Mouse (Mus musculus): Measurements from ENCODE around the gene Upp1.
"Not testable (repeated sequence)": the region's sequence is repeated elsewhere in the genome, so short reads cannot be mapped to it uniquely, and the experiment has no call there.

Gene Upp1

GRCm38 (mm10) chr11:9118050-9118420, at the start of gene Upp1:
Gene Upp1, plus strand, starts transcription at chr11:9118103.
- DNase-seq: no peak

DNA sequence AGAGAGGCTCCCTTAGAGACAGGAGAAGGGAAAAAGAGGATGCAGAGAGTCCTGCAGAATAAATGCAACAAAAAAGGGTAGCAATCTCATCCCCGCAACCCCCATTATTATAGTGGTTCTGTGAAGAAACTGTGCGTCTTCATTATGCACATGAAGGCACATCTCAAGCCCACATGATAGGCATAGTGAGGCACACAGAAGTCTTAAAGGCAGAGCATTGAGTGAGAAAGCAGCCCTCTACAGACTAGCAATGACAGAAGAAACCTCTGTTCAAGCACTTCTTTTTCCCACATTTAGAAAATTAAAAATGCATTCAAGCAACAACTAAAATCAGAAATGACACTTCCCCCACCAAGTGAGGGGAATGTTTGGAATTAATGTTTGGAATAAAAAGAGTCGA, 41.5 kb upstream of the Upp1 start:
- no peak for DNase-seq

- no peak for DNase-seq
These were observed 4.7 kb upstream of the Upp1 start for GRCm38 (mm10) chr11:9113189-9113588.

DNA sequence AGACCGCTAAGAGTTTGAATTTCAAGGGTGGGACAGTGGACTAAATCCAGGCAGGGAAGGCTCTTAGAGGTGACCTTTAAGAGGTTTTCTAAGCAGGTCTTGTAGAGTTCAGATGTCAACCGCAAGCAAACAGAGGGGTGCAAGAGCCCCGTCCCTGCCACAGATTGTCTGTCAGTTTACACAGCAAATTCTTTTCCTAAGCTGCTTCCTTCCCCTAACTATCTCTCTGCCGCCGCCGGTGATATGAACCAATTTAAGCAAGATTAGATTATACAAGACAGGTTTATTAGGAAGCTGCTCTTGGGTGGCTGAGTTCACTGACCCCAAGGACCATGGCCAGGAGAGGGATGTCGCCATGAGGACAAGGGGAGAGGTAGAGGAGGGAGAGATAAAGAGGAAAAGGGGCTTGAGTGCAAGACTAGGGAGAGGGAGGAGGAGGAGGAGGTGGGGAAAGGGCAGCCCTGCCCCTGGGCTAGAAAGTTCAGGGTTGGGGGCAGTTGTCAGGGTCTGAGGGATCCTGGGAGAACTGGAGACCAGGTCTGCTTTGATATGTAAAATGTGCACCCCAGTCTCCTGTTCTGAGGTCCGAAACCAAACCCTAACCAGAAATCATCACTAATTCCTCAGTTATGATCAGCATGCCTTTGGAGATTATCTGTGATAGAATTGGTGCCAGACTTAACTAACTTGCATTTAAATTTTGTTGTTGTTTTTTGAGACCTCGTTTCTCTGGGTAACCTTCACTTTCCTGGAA, 2.4 kb upstream of the Upp1 start:
- DNase-seq: no peak

DNA sequence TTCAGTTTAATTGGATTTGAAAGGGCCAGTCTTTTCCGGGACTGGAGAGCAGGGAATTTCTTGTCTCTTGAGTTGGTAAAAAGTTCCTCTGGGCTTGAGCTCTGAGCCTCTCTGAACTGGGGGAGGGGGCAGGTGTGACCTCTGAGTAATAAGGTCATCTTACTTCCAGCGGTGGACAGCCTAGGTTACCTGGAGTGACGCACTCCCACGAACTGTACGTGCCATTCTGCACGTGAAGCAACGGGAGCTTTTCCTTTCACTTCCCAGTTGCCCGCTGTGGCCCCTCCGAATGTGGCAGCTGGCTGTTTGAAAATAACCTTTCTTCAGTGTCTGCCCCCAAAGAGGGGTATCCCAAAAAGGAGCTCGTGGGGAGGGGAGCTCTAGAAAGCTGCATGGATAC, 1.8 kb upstream of the Upp1 start:
- no peak for DNase-seq

DNA sequence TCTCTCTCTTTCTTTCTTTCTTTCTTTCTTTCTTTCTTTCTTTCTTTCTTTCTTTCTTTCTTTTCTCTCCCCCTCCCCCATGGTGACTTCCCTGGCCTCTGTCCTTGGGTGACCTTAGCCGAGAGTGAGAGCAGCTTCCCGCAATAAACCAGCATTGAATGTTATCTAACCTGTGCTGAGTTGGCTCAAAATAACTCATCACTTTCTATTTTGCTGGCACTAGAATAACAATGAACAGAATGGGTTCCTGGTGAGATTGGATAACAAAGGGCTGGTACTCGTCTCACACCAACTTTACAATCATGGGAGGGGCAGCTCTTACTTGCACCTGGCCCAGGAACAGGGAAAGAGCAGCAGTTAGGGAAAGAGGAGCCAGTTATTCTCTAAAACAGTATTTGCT, 987 bp upstream of the Upp1 start:
- no peak for DNase-seq

DNA sequence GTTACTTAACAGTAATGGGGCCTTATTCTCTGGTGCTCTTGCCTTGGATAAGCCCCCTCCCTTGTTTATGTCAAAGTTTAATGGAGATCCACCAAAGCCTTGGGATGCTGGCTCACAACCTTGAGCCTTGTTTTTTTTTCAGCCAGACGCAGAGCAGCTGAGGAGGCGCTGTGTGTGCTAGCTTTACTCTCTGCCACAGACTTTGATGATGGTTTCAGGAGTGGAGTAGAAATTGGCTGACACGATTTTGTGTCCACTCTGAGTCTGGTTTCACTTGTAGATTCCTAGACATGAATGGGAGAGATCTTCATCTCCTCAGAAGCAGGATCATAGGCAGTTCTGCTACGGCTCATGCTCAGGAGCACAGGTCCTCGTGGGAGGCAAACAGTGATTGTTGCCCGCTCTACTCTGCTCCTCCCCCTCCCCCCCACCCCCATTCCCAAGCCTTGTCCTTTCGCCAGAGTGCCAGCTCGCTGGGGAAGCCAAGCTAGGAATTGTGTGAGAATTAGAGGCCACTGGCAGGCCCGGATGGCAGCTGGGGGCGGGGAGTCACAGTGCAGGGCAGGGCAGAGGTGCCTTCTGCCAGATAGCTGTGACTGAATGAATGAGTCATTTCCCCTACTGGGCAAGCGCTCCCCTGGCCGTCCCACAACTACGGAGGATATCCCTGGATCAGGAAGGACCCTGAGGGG, 399 bp upstream of the Upp1 start:
- no peak for DNase-seq

DNA sequence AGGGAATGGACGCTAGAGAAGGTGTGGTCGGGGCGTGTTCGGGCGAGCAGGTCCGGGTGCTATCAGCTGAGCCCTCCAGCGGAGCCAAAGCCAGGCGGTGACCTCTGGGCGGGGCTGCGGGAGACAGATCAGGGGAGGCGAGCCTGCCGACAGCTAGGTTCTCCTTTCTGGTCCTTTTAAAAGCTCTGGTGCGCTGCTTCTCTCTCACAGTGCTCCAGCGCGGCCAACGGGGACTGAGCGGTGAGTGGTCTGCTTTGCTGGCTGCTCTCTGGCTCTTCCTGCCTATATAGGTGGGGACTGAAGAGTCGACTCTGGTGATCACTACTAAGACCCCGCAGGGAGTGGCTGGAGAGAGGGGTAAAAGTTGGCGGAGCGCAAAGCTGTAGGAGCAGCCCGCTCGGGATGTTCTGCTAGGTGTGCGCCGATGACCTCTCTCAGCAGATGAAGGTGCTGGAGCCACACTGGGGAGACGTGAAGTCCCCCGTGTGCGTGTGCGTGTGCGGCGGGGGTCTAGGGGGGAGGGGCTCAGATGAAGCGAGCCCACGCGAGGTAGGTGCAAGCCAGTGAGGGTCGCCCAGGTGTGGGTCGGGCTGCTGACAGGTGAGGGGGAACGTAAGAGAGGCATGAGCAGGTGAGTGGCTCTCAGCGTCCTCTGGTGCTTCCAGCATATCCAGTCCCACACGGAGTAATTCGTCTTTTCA, 668 bp downstream of the Upp1 start:
- DNase-seq: no peak

GRCm38 (mm10) chr11:9119231-9120020, 1.5 kb downstream of the Upp1 start:
- no peak for DNase-seq

DNA sequence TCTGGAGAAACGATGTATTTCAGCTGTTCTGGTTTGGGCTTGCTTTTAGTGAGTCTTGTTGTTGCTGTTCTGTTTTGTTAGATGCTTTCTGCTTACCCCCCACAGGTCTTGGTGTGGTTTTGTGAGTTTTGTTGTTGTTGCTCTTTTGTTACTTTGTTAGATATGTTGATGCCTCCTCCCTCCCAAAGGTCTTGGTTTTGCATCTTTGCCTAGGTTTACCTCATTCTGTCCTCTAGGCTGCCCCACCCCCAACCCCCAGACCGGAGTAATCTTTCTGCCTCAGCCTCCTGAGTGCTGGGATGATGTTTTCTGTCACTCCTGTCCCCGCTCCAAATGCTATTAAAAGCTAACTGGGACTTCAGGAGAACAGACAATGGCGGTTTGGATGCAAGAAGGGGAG, 4.4 kb downstream of the Upp1 start:
- DNase-seq: no peak

DNA sequence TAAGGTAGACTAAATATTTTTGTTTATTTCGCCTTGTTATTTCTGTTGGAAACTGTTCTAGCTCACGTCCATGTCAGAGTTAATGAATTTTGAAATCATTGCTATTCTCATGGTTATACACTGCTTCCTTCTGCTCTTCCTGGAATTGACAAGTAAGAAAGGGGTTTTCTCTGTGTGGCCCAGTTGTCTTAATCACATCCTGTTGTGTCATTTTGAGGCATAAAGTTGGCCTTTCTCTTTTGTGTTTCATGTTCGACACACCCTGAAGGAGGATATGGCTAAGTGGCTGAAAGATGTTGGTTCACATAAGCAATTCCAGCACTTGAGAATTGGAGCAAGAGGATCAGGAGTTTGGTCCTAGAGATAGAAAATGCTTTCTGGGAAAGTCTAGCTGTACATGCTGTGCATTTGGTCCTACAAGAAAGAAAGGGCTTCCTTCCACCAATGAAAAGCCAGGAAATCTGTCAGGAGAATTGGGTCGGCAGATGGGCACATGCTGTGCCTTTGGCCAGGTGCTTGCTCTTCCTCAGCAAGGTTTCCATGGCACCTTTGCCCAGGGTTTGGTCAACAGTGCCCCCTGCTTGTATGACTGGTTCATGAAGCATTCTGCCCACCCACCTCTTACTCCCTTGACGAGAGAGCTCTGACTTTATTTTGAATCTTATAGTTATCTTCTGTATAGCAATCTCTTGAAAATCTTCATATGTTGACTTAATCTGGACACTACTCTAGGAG, 8.6 kb downstream of the Upp1 start:
- no peak for DNase-seq

DNA sequence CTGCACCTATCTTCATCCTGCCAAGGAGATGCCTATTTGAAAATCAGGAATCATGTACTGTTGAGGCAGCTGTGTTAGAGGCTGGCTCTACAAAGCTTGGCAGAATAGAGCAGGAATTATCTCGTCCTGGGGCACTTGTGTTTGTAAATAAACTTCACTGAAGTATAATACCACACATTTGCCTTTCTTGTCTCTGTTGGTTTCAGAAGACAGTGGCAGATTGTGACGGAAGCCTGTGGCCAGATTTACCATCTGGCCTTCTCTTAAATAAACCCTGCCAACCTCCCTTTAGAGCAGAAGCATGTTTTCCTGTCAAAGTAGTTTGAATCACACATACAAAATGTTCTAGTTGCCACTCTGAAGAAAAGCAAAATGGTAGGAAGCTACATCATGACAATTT, 10.2 kb downstream of the Upp1 start:
- DNase-seq: no peak

- DNase-seq: no peak
These were observed 11.6 kb downstream of the Upp1 start for GRCm38 (mm10) chr11:9129528-9129927.

GRCm38 (mm10) chr11:9131688-9132087, 13.8 kb downstream of the Upp1 start:
- no peak for DNase-seq

GRCm38 (mm10) chr11:9135589-9136246, 17.8 kb downstream of the Upp1 start:
- DNase-seq: no peak

DNA sequence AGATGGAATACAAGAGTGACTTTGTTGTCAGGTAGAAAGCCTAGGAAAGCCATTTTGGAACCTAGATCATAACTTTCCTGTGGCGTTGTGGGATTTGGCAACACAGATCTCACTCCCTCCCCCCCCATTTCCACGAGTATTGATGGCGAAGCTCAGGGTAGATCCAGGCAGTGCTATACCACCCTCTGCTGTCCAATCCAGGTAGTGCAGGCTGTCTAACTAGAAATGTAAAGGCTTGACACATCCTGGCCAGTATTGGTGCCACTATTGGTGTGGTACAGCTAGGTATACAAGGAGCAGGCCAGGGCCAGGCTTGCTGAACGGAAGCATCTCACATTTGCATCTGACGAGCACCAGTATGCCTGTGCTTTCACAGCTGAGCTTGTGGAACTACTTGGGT, 18.6 kb downstream of the Upp1 start:
- DNase-seq: peak in 1 of 2 experiments; percentile 67

- DNase-seq: no peak
These were observed 27.2 kb downstream of the Upp1 start for GRCm38 (mm10) chr11:9145113-9145512.

DNA sequence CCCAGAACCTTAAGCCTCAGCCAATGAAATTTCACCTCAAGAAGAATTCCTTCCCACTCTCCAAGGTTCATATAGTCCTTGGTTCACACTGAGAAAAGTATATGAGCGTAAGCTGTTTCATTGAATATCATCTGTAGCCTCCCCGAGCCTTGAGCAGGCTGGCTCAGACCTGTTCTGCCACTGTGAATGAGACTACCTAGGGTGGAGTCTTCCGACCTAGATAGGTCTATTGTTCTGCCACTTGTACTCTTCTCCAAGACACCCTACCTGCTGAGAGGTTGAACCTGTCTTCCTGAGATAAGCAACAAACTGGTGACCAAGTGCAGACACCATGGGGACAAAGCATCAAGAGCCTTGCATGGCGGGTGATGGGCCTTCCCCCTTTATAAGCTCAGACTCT, 28.2 kb downstream of the Upp1 start:
- DNase-seq: no peak

DNA sequence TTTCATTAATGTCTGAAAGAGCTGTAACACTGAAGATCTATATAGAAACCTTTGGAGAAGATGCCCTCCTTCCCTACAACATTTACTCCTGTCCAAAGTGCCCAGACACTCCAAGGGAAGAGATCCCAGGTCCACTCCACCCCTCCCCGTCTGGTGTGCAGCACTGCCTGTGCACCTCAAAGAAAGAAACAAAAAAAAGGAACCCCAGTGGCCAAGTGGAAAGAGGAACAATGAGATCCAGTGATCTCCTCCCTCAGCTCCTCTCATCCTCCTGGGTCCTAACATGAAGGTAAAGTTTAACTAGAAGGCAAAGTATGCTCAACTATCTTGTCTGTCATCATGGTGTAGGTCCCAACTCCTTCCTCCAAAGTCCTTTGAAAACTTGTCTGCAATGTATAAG, 28.8 kb downstream of the Upp1 start:
- DNase-seq: no peak

- no peak for DNase-seq
These were observed 30.3 kb downstream of the Upp1 start for GRCm38 (mm10) chr11:9148206-9148605.

GRCm38 (mm10) chr11:9150403-9150802, 32.5 kb downstream of the Upp1 start:
- DNase-seq: not testable (repeated sequence)

- no peak for DNase-seq
These were observed 42.0 kb downstream of the Upp1 start for GRCm38 (mm10) chr11:9159953-9160352.
